9 mouse cellular contexts compared by ENCODE assay signal in the genomic region with DNA sequence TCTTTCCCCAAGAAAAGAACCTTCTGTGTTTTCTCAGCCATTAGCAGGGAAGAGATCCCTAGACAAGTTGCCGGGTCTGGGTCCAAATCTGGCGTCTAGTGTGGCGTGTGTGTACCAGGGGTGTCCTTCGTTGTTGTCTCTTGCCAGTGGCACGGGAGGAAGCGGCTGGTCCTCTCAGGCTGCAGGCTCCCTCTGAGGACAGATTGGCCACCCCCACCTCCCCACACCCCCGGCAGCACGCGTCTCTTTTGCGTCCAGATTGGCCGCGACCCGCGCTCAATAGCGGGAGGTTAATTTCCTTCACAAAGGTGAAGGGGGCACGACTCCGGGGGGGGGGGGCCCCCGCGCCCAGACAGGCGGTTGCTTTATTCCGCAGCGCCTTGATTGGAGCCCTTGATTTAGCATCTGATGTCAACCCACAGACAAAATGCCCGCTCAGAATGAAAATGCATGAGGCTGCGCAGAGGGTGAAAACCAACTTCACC. TPM values are rescaled to one million over a fixed set of nuclear protein-coding genes. Genes with fewer than 3 reads are reported as not detected.
DNase-seq lines count a peak whose midpoint lies in the region; ATAC-seq and TF ChIP-seq lines count a peak whose summit lies in the region.
"Had no signal": no experiment of that assay in that cellular context is flagged by ENCODE, and none has a peak within 500 bp of the region (broad histone marks: within the 10 kb centered on the region; RNA-seq: fewer than 3 reads in every experiment).

No protein-coding gene starts in this region.

- H3K36me3 ChIP-seq in embryonic facial prominence, embryonic 12.5 days: no peaks in the 10 kb centered on the region
- H3K36me3 ChIP-seq in hindbrain, postnatal 0 days (ENCODE audit: insufficient read depth, low read length): no peaks in the 10 kb centered on the region
- H3K36me3 ChIP-seq in neural tube, embryonic 12.5 days: no peaks in the 10 kb centered on the region

- peak overlapping the region; percentile 96 for H3K4me2 ChIP-seq in embryonic facial prominence, embryonic 12.5 days (replicated peaks)
- peak overlapping the region; percentile 76 for H3K4me2 ChIP-seq in hindbrain, postnatal 0 days (ENCODE audit: low read depth, low read length)
- peak overlapping the region; percentile 89 for H3K4me2 ChIP-seq in neural tube, embryonic 12.5 days (replicated peaks)

- H3K9me3 ChIP-seq in embryonic facial prominence, embryonic 12.5 days: no peaks in the 10 kb centered on the region
- no peaks in the 10 kb centered on the region for H3K9me3 ChIP-seq in hindbrain, postnatal 0 days (ENCODE audit: low read length)
- H3K9me3 ChIP-seq in neural tube, embryonic 12.5 days: no peaks in the 10 kb centered on the region

- H3K27ac ChIP-seq in layer of hippocampus, adult 2 months: peak overlapping the region; percentile 36; the same call in 1 of the 2 replicates
- H3K27ac ChIP-seq in embryonic facial prominence, embryonic 12.5 days: no peak overlapping the region
- peak overlapping the region; percentile 88 for H3K27ac ChIP-seq in hindbrain, postnatal 0 days
- H3K27ac ChIP-seq in neural tube, embryonic 12.5 days: peak overlapping the region; percentile 76; the same call in 1 of the 2 replicates
- H3K27ac ChIP-seq: macrophage had no signal

- no peak for DNase-seq in layer of hippocampus, adult 2 months (ENCODE audit: low spot score in 2 of 2)
- DNase-seq in layer of hippocampus, adult 9-11 months: no peak
- DNase-seq in hindbrain, postnatal 0 days (ENCODE audit: low spot score): peak; percentile 45
- no peak for DNase-seq in left cerebral cortex, postnatal 14 days (ENCODE audit: low spot score in 2 of 2)
- no peak for DNase-seq in gastrocnemius, postnatal 14 days

- TF ChIP-seq CTCF in layer of hippocampus, adult 2 months (conservative IDR thresholded peaks at IDR 0.05): no peak
- TF ChIP-seq CTCF in hindbrain, postnatal 0 days (IDR thresholded peaks at IDR 0.05; ENCODE audit: low read depth): no peak

- peaks cover 30% of the 10 kb centered on the region for H3K4me1 ChIP-seq in embryonic facial prominence, embryonic 12.5 days
- H3K4me1 ChIP-seq in hindbrain, postnatal 0 days (ENCODE audit: insufficient read depth, low read length): peaks cover 11% of the 10 kb centered on the region; the same call in 1 of the 2 replicates
- peaks cover 58% of the 10 kb centered on the region for H3K4me1 ChIP-seq in neural tube, embryonic 12.5 days

- H3K4me3 ChIP-seq in layer of hippocampus, adult 2 months: peak overlapping the region; percentile 57
- H3K4me3 ChIP-seq in embryonic facial prominence, embryonic 12.5 days: peak overlapping the region; percentile 53
- peak overlapping the region; percentile 75 for H3K4me3 ChIP-seq in hindbrain, postnatal 0 days (ENCODE audit: low read length)
- peak overlapping the region; percentile 72 for H3K4me3 ChIP-seq in neural tube, embryonic 12.5 days

- intact Hi-C loops in left cerebral cortex, postnatal 14 days (cut with DNase I): loop anchor here (10.0 kb wide), 1 partner anchor 164 kb away; no protein-coding TSS in a partner anchor
- intact Hi-C loops in gastrocnemius, postnatal 14 days (cut with DNase I; ENCODE audit: low total_unique reads): no loop called here

- ATAC-seq in embryonic facial prominence, embryonic 12.5 days (ENCODE audit: insufficient number of reproducible peaks, insufficient read depth, low FRiP score, low TSS enrichment): no peak
- ATAC-seq in hindbrain, postnatal 0 days: no peak
- no peak for ATAC-seq in neural tube, embryonic 12.5 days (ENCODE audit: low FRiP score, low read depth)
- ATAC-seq in granulocyte monocyte progenitor cell, adult 5-6 weeks (replicated peaks; ENCODE audit: poor library complexity, severe bottlenecking): no peak

- H3K27me3 ChIP-seq in embryonic facial prominence, embryonic 12.5 days: peaks cover 89% of the 10 kb centered on the region
- peaks cover 10% of the 10 kb centered on the region; the same call in 1 of the 2 replicates for H3K27me3 ChIP-seq in hindbrain, postnatal 0 days (ENCODE audit: insufficient read depth, low read length)
- peaks cover 43% of the 10 kb centered on the region for H3K27me3 ChIP-seq in neural tube, embryonic 12.5 days (replicated peaks)

- WGBS in embryonic facial prominence, embryonic 12.5 days: 2% methylated on average over 20 of the region's 24 CpGs
- WGBS in hindbrain, postnatal 0 days: under 1% methylated on average over 24 of the region's 24 CpGs
- WGBS in neural tube, embryonic 12.5 days: under 1% methylated on average over 24 of the region's 24 CpGs

- H3K9ac ChIP-seq in embryonic facial prominence, embryonic 12.5 days: no peak overlapping the region
- no peak overlapping the region for H3K9ac ChIP-seq in hindbrain, postnatal 0 days (replicated peaks; ENCODE audit: low read length)
- peak overlapping the region; percentile 51 for H3K9ac ChIP-seq in neural tube, embryonic 12.5 days

RNA-seq across cellular contexts. Expression of gene Insm1, which starts 1.1 kb away (rescaled TPM):
- total RNA-seq in layer of hippocampus, adult 2 months (2021): 1 to 10 TPM; 6.6 to 7.2 TPM
- 2.0 and 2.2 TPM in 2 replicates for polyA plus RNA-seq in embryonic facial prominence, embryonic 12.5 days (2016; fragmentation: Nextera tagmentation; extraction: Ambion mirVana)
- total RNA-seq in hindbrain, postnatal 0 days (2014; rRNA removed): 42.7 and 44.0 TPM in 2 replicates
- polyA plus RNA-seq in hindbrain, postnatal 0 days (2015; fragmentation: Nextera tagmentation; extraction: Ambion mirVana): 4.2 and 4.4 TPM in 2 replicates
- 8.4 and 9.3 TPM in 2 replicates for polyA plus RNA-seq in neural tube, embryonic 12.5 days (2016; fragmentation: Nextera tagmentation; extraction: Ambion mirVana)
- not detected in 2 replicates for total RNA-seq in granulocyte monocyte progenitor cell, adult 5-6 weeks (2014; fragmentation: Nextera tagmentation)
- total RNA-seq in granulocyte monocyte progenitor cell, adult 5-6 weeks (2017): not detected in 2 replicates
- total RNA-seq in left cerebral cortex, postnatal 14 days (2021): 1 to 10 TPM; 4.0 to 4.2 TPM
- total RNA-seq in gastrocnemius, postnatal 14 days (2021): not detected
- polyA plus RNA-seq: macrophage had no signal

Comparison
In these comparisons a context has a peak if more than half of its experiments do, and no peak if none do; other contexts are left out.
1. RNA of gene Insm1, which starts 1.1 kb away (total RNA-seq): 42.7 to 44.0 TPM in hindbrain, postnatal 0 days, 6.6 to 7.2 TPM in layer of hippocampus, adult 2 months and 4.0 to 4.2 TPM in left cerebral cortex, postnatal 14 days; not detected in gastrocnemius, postnatal 14 days and not detected in granulocyte monocyte progenitor cell, adult 5-6 weeks; every median in the first group is over 4 times any median in the second.
2. Peak in every context shown above with its lines, with median percentiles within 50 percentile points of each other: H3K4me3 ChIP-seq and H3K4me2 ChIP-seq.